Mouse (Mus musculus) heart, embryonic 15.5 days (tissue): ENCODE data around the gene Traf4. TPM values are rescaled to one million over a fixed set of nuclear protein-coding genes. Genes with fewer than 3 reads are reported as not detected.
A peak's percentile ranks its signal among the peaks of the same experiment; 100 is the strongest.
"Not testable (repeated sequence)": the region's sequence is repeated elsewhere in the genome, so short reads cannot be mapped to it uniquely, and the experiment has no call there.

ENCODE experiments used
- ATAC-seq: fragments of 200-750 bp; cut with Nextera tagmentation; replicated peaks from 2 replicates; pipeline ENCODE4 v1.8.0; 2017; ENCODE audit warnings: low read depth, moderate TSS enrichment; ENCODE audit not compliant: insufficient number of reproducible peaks, insufficient read depth, low FRiP score
- H3K27ac ChIP-seq: fragments of 300-500 bp; sonication (generic); 2 replicates; pipeline ENCODE4 v1.5.1; 2015; ENCODE audit warnings: mild to moderate bottlenecking, inconsistent platforms
- H3K27me3 ChIP-seq: fragments of 300-500 bp; sonication (generic); 2 replicates; pipeline ENCODE4 v1.6.1; 2015; ENCODE audit warnings: inconsistent platforms
- H3K36me3 ChIP-seq: fragments of 300-500 bp; sonication (generic); 2 replicates; pipeline ENCODE4 v1.6.1; 2015; ENCODE audit warnings: mild to moderate bottlenecking, inconsistent platforms
- H3K4me1 ChIP-seq: fragments of 300-500 bp; sonication (generic); replicated peaks from 2 replicates; pipeline ENCODE4 v1.6.1; 2015; ENCODE audit warnings: inconsistent platforms
- H3K4me2 ChIP-seq: fragments of 300-500 bp; sonication (generic); 2 replicates; pipeline ENCODE4 v1.6.1; 2015; ENCODE audit warnings: inconsistent platforms, mild to moderate bottlenecking, moderate library complexity
- H3K4me3 ChIP-seq: fragments of 300-500 bp; sonication (generic); 2 replicates; pipeline ENCODE4 v1.5.1; 2015; ENCODE audit warnings: mild to moderate bottlenecking, inconsistent platforms
- H3K9ac ChIP-seq: fragments of 300-500 bp; sonication (generic); 2 replicates; pipeline ENCODE4 v1.6.1; 2015; ENCODE audit warnings: mild to moderate bottlenecking, inconsistent platforms
- H3K9me3 ChIP-seq: fragments of 300-500 bp; sonication (generic); replicated peaks from 2 replicates; pipeline ENCODE4 v1.6.1; 2016; ENCODE audit warnings: inconsistent platforms
- WGBS: fragments of 180-500 bp; shearing (Covaris S2); methylation state at CpG from one replicate; pipeline ENCODE4 v1.1.7; 2015; ENCODE audit warnings: mixed read lengths; 5-methylcytosine and 5-hydroxymethylcytosine counted together
- polyA plus RNA-seq: library from polyadenylated mRNA; unstranded; fragments of >200 nt; fragmentation: Nextera tagmentation; extraction: Ambion mirVana; gene quantifications from 2 replicates; pipeline ENCODE4 v1.2.1, GENCODE M21; 2015

Gene Traf4
- polyA plus RNA-seq, 1 experiment from 2014 or later, result 30.8 TPM

DNA sequence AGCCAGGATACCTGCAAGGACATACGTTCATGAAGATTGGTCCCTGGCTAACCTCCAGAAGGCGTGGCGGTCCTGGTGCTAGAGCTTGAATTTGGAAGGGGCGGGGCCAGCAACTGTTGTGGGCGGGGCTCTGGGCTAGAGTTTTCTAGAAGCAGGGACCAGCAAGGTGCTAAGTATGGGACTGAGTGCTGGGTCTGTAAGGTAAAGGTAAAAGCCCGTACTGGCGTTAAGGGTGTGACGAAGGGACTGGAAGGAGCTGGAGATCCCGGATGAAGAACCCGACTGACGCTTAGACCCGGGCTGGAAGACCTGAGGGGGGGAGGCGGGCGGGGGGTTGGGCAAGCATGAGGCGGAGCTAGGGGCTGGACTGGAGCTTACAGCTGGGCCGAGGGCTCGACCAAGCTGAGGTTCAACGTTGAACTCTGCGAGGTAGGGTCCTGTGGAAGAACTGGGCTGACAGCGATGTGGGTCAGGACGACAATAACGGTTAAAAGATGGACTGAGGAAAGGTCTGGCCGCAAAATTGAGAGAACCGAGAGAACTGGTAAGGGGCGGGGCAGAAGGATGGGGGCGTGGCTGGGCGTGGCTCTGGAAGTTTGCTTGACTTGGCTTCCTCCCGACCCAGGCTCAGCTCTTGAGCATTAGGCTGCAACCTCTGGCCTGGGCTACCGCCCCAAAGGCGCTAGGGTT lies 29.2 kb upstream of the Traf4 start:
- Histone ChIP-seq H3K27ac (peak overlapping the region; percentile 41; the same call in 1 of the 2 replicates), H3K27me3 (no peaks in the 10 kb centered on the region), H3K4me3 (peak overlapping the region; percentile 63), H3K4me1 (peaks cover 24% of the 10 kb centered on the region), H3K36me3 (peaks cover 24% of the 10 kb centered on the region), H3K4me2 (peak overlapping the region; percentile 89), H3K9me3 (no peaks in the 10 kb centered on the region), H3K9ac (peak overlapping the region; percentile 58)
- 4% methylated on average over 30 of the region's 30 CpGs for WGBS
- peak; percentile 72 for ATAC-seq

DNA sequence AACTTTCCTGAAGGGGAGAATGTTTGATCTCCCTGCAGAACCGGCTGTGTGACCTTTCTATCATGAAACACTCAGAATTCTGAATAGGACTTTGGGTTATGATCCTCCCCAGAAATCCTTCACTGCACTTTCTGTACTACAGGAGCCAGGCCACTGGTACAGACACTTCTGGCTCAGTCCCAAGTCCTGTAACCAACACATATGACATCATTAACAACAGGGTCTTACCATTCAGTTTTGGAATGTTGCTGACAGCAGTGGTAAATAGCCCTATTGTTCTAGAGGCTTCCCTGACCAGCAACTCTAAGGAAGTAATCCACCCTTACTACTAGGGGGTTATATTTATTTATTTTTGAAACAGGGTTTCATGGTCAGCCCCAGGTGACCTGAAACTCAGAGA lies 27.7 kb upstream of the Traf4 start, which contains the start of gene Proca1:
TSS of gene Proca1 (plus strand) at position 280 of the 400 bp plus-strand sequence.
- Histone ChIP-seq H3K9me3 (no peaks in the 10 kb centered on the region), H3K4me2 (peak within 1 kb of the TSS; percentile 89), H3K4me1 (peaks cover 33% of the 10 kb centered on the region), H3K36me3 (peaks cover 24% of the 10 kb centered on the region), H3K4me3 (peak within 1 kb of the TSS; percentile 63), H3K27me3 (no peaks in the 10 kb centered on the region), H3K27ac (no peak within 1 kb of the TSS), H3K9ac (no peak within 1 kb of the TSS)
- 45% methylated on average over 1 of the region's 1 CpGs for WGBS
- no peak for ATAC-seq

DNA sequence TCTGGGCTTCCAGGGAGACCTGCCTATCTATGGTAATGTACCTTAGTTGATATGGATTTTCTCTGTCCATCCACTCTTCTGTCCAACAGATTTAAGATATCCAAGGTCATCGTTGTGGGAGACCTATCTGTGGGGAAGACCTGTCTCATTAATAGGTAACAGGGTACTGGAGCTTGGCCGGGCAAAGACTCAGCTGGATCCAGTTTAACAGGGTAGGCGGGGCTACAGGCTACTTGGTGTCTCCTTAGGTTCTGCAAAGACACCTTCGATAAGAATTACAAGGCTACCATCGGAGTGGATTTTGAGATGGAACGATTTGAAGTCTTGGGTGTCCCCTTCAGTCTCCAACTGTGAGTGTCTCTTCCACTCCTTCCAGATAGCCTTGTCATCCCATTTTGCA lies 24.7 kb upstream of the Traf4 start:
- H3K4me3 ChIP-seq, result peak overlapping the region; percentile 60; the same call in 1 of the 2 replicates
- peaks cover 26% of the 10 kb centered on the region for H3K4me1 ChIP-seq
- peak overlapping the region; percentile 97 for H3K27ac ChIP-seq
- no peak for ATAC-seq
- H3K9ac ChIP-seq, result no peak overlapping the region
- H3K4me2 ChIP-seq, result peak overlapping the region; percentile 81
- no peaks in the 10 kb centered on the region for H3K9me3 ChIP-seq
- WGBS, result 67% methylated on average over 6 of the region's 6 CpGs
- H3K36me3 ChIP-seq, result peaks cover 24% of the 10 kb centered on the region
- H3K27me3 ChIP-seq, result no peaks in the 10 kb centered on the region

DNA sequence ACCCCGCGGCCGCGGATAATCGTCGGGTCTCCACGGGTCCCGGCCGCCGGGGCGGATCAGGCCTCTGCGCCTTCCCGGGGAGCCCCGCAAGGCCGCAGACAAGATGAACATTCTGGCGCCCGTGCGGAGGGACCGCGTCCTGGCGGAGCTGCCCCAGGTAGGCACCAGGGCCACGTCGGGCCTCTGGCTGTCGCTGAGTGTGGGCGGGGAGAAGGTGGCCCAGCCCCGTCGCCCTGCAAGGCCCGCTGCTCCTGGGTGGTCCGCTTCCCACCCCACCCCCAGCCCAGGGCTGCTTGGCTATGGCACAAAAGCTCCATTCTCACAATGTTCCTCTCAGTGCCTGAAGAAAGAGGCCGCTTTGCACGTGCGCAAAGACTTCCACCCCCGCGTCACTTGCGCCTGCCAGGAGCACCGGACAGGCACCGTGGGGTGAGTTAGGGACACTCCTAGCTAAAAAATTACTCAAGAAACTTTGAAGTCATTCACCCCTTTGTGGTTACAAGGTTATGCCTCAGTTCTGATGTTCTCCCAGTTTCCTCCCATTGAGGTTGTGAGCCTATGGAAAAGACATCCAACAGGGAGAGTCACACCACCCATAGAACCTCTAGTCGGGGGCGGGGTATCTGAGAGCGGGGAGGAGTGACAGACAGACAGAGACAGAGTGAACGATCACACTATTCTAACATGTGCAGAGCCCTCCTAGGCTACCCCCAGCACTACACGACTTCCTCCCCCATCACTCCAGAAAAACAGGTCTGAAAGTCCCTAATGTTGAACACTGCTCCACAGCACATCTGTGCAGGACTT lies 24.0 kb upstream of the Traf4 start:
- peak overlapping the region; percentile 60 for H3K4me3 ChIP-seq
- H3K27me3 ChIP-seq, result no peaks in the 10 kb centered on the region
- WGBS, result under 1% methylated on average over 42 of the region's 42 CpGs
- H3K27ac ChIP-seq, result peak overlapping the region; percentile 97
- peak; percentile 83 for ATAC-seq
- H3K4me1 ChIP-seq, result peaks cover 21% of the 10 kb centered on the region
- peaks cover 24% of the 10 kb centered on the region for H3K36me3 ChIP-seq
- H3K4me2 ChIP-seq, result peak overlapping the region; percentile 81
- H3K9ac ChIP-seq, result peak overlapping the region; percentile 80
- no peaks in the 10 kb centered on the region for H3K9me3 ChIP-seq

DNA sequence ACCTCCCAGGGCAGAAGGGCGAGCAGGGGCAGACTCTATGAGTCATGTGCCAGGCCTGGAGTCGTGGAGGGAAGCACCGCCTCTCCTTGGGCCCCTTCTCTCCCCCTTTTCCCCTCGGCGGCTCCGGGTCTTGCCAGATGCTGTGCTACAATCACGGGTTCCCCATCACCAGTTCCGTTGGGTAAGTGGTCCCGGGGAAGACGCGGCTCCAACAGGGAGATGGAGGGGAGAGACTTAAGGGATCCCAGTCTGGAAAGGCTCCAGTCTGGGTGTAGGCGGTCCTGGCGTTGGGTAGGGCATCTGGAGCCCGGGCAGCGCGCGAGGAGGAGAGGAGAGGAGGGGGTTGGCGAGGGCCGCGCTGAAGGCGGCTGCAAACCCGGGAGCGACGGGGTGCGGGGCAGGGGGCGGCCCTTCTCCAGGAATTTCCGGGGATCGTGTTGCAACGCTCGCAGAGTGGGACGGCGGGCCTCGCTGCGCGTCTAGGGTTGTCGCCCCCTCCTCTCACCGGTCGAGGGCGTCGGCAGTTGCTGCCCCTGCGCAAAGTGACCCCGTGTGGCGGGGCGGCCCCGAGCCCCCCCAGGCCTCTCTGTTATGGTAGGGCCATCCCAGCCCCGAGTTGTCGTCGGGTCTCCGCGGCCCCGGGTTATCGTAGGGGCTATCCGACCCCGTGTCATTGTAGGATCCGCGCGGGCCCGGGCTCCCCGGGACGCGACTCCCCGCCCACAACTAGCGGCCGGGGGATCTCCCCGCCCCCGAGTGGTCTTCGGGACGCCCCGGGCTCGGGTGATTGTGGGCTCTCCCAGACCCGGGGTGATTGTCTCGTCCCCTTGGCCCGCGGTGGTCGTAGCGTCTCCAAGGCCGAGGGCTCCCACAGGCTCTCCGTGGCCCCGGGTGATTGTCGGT lies 23.2 kb upstream of the Traf4 start, which contains the start of gene Rab34:
TSS of gene Rab34 (plus strand) at position 100 of the 903 bp plus-strand sequence.
- H3K9me3 ChIP-seq, result no peaks in the 10 kb centered on the region
- no peaks in the 10 kb centered on the region for H3K27me3 ChIP-seq
- peak within 1 kb of the TSS; percentile 97 for H3K27ac ChIP-seq
- H3K4me2 ChIP-seq, result peak within 1 kb of the TSS; percentile 81
- peak; percentile 82 for ATAC-seq
- peak within 1 kb of the TSS; percentile 60 for H3K4me3 ChIP-seq
- H3K36me3 ChIP-seq, result peaks cover 24% of the 10 kb centered on the region
- WGBS, result under 1% methylated on average over 80 of the region's 80 CpGs
- H3K9ac ChIP-seq, result peak within 1 kb of the TSS; percentile 80
- peaks cover 21% of the 10 kb centered on the region for H3K4me1 ChIP-seq

DNA sequence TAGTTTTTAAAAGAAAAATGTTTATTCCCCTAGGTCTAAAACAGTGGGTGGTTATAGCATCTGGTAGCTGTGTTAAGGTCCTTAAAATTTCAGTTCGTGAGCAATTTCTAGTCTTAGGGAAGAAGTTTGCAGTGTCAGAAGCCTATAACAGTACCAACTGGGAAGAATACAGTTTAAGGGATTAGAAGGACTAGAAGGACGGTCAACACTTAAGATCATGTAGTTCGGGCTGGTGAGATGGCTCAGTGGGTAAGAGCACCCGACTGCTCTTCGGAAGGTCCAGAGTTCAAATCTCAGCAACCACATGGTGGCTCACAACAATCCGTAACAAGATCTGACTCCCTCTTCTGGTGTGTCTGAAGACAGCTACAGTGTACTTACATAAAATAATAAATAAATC lies 19.3 kb upstream of the Traf4 start:
- not testable (repeated sequence) for ATAC-seq, H3K9ac ChIP-seq, H3K27ac ChIP-seq, H3K4me3 ChIP-seq, H3K4me2 ChIP-seq, H3K27me3 ChIP-seq, H3K9me3 ChIP-seq
- peaks cover 26% of the 10 kb centered on the region for H3K36me3 ChIP-seq
- WGBS, result 92% methylated on average over 6 of the region's 6 CpGs
- H3K4me1 ChIP-seq, result peaks cover 38% of the 10 kb centered on the region

DNA sequence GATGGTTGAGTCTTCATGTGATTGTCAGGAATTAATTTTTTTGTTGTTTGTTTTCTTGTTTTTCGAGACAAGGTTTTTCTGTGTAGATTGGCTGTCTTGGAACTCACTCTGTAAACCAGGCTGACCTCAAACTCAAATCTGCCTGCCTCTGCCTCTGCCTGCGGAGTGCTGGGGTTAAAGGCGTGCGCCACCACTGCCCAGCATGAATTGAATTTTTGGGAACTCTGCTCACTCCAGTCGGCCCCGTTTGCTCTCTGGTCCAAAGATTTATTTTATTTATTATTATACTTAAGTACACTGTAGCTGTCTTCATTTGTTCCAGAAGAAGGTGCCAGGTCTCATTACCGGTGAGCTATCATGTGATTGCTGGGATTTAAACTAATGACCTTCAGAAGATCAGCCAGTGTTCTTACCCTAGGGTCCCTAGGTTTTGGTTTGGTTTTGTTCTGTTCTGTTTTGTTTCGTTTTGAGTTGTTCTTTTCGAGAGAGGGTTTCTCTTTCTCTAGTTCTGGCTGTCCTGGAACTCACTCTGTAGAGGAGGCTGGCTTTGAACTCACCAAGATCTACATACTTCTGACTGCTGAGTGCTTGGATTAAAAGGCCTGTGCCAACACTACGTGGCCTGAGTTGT lies 18.6 kb upstream of the Traf4 start:
- H3K9ac ChIP-seq, result no peak overlapping the region
- H3K27me3 ChIP-seq, result no peaks in the 10 kb centered on the region
- peak overlapping the region; percentile 92 for H3K27ac ChIP-seq
- no peak for ATAC-seq
- WGBS, result 49% methylated on average over 10 of the region's 10 CpGs
- peak overlapping the region; percentile 61 for H3K4me2 ChIP-seq
- H3K9me3 ChIP-seq, result no peaks in the 10 kb centered on the region
- peak overlapping the region; percentile 90 for H3K4me3 ChIP-seq
- peaks cover 29% of the 10 kb centered on the region for H3K36me3 ChIP-seq
- H3K4me1 ChIP-seq, result peaks cover 38% of the 10 kb centered on the region

DNA sequence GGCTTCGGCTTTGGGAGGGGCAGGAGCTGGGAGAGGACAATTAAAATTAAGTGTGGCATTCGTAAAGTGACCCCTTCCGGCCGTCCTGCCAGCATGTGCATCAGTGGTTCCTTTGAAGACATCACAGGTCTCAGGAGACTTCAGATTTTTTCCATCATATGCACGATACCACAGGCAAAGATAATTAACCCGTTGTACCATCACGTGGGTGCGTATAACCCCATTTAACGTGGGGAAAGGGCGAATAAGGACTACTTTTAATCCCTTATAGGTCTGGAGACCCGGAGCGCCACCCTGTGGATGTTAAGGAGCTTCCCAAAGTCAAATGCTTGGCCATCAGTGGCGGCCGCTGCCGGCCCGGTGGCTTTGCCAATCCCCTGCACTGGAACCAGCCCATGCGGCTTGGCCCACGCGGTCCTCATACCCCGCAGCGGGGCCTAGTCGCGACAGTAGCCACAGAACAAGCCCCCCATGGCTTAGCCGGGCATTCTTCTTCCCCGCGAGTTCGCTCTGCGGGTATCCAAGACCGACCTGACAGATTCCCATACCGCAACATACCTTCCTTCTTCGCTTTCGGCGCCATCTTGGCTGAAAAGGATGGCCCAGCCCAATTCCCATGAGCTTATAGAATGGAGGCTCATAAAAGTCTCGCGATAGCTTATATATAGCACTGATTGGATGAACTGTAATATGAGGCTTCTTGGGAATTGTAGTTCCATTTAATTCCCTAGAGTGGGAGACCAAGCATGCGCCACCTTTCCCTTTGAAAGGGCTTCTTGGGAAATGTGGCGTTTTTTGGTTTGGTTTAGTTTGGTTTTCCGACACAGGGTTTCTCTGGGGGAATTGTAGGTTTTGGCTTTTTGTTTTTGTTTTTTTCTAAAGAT lies 17.8 kb upstream of the Traf4 start, which contains the start of gene Rpl23a:
TSS of gene Rpl23a (minus strand) at position 624 of the 884 bp plus-strand sequence.
- WGBS, result under 1% methylated on average over 38 of the region's 38 CpGs
- H3K4me3 ChIP-seq, result peak within 1 kb of the TSS; percentile 90
- no peaks in the 10 kb centered on the region for H3K9me3 ChIP-seq
- ATAC-seq, result peak; percentile 81
- peaks cover 29% of the 10 kb centered on the region for H3K36me3 ChIP-seq
- no peaks in the 10 kb centered on the region for H3K27me3 ChIP-seq
- H3K9ac ChIP-seq, result peak within 1 kb of the TSS; percentile 96
- peak within 1 kb of the TSS; percentile 92 for H3K27ac ChIP-seq
- peaks cover 37% of the 10 kb centered on the region for H3K4me1 ChIP-seq
- H3K4me2 ChIP-seq, result peak within 1 kb of the TSS; percentile 63

DNA sequence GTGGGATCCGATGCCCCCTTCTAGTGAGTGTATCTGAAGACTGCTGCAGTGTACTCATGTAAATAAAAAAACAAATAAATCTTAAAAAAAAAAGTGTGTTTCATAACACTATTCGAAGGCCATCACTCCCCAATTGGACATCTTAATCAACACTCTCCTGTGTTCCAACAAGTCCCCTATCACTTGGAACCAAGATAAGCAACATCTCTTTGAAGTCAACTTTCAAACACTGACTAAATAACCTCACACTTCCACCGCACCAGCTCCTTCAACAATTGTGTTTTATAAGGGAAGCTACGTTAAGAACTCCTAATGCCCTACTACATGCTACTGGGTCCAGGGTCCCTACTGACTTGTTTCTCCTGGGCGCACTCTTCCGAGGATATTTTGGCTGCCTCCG lies 17.1 kb upstream of the Traf4 start:
- Histone ChIP-seq H3K4me1 (peaks cover 39% of the 10 kb centered on the region), H3K9ac (peak overlapping the region; percentile 96), H3K27me3 (no peaks in the 10 kb centered on the region), H3K4me2 (peak overlapping the region; percentile 63), H3K36me3 (peaks cover 29% of the 10 kb centered on the region), H3K27ac (peak overlapping the region; percentile 92), H3K9me3 (no peaks in the 10 kb centered on the region), H3K4me3 (peak overlapping the region; percentile 90)
- ATAC-seq, result no peak
- under 1% methylated on average over 7 of the region's 7 CpGs for WGBS
